Mouse (Mus musculus) layer of hippocampus, postnatal 25 days (tissue): ENCODE measurements around the gene Klf15. TPM values are rescaled to one million over a fixed set of nuclear protein-coding genes. Genes with fewer than 3 reads are reported as not detected.

Experiments
- DNase-seq, 2 experiments: peaks; one replicate each; pipeline ENCODE4 v3.0.0; 2022; ENCODE audit warnings: mixed read lengths in 2 of 2, low spot score in 1 of 2; ENCODE audit errors: extremely low spot score in 1 of 2
- total RNA-seq, 2 experiments: library from RNA; stranded (reverse); gene quantifications; 2 replicates each; pipeline ENCODE4 v1.2.3; 2021

Gene Klf15
- total RNA-seq, 2 experiments from 2014 or later = 22.3 to 31.5 TPM

DNA sequence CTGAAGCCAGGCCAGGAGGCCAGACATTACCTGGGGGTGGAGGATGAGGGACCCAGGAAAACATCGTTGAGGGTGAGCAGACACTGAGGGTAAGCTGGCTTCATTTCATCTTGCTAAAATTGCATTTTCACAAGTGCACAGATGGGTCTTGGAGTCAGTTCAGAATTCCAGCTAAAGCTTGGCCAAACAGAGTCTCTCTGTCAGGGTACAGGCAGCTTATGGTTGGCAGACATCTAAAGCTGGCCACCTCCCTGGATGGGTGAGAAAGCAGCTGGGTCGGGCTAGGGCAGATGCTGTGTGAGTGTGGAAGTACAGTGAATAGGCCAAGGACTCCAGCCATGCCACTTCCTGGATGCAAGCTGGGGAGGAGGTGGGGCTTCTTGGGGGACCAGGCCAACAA, 28.6 kb downstream of the Klf15 start:
- DNase-seq = no peak

DNA sequence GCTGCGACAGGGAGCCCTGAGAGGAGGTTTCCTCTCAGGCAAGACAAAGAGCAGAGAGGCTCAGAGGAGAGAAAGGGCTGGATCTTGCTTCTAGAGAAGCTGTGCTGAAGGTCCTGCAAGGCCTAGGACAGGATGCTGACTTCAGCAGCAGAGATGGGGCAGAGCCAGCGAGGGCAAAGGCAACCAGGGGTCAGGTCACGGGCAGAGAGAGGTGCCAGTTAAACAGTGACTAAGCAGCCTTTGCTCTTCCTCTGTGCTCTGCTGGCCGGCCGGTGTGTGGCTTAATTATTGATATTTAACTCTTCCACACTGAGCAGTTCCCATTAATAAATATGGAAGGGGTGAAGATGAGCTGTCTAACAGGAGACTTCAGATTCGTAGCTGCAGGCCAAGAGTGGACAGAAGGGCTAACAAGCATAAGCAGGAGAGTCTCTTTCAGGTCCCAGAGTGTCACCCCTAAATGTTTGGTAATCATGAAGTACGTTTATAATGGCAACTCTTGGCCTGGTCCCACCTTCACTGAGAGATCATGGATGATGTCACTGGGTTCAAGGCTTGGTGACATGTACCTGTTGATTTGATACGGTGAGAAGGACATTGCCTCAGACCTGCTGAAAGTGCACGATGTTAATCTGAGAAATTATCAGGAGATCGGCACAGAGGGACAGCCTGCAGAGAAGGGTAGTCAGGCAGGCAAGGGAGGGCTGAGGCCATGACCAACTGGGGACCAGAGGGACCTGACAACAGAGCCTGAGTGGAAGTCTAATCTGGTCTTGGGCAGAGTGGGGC, 29.8 kb downstream of the Klf15 start:
- DNase-seq = no peak

DNA sequence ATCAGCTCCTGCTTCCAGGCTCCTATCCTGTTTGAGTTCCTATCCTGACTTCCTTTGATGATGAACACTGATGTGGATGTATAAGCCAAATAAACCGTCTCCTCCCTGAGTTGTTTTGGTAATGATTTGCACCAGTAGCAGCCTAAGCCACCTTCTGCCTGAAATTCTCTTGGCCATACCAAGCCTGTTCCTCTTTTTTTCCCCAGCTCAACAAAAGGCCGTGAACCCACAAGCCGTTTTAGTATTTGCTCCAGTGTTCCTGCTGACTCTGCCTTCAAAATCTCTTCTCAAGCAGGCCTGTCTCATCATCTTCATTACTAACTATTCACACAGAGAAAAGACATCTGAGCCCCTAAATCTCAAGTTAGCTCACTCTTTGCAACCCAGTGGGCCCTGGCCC, 31.8 kb downstream of the Klf15 start:
- DNase-seq = no peak

DNA sequence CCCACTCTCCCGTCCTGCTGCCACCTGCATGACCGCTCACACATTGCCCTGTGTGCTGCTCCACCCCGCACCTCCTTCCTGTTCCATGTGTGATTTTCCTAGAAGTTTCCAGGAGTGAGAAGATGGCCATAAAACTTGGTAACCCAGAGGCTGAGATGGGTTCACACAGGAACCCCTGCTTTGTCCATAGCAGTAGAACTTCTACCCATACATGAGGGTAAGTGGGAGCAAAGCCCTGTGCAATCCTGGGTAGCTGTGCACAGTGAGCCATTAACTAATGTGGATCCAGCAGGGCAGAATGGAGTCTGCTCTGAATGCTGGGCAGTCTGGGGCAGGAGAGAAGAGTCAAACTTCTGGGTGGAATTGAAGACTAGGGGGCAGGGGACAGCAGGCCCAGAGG, 32.2 kb downstream of the Klf15 start:
- DNase-seq = no peak

DNA sequence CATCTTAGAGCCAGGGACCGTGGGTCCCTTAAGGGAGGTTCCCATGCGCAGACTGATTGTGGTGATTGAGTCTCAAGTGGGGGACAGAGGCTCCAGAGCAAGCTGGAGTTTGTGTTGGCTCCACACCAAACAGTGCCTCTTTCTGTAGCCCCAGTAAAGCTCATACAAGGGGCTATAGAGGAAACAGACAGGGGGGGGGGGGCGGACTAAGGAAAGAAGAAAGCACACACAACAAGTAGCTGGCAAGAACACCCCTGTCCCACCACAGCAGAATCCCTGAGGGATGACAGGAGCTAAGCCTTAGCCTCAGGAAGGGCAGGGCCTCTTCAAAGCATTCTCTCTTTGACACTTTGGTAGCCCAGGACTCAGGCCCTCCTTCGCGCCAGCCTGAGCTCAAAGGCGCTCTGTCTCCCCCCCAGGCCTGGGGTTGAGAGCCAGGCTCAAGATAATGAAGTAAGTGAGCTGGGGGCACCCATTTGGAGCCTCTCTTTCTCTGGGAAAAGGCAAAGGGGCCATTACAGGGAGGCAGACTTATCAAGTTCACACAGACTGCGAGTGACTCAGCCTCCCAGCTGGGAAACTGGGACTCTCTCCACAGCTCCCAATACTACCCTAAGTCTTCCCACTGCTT, 33.0 kb downstream of the Klf15 start:
- DNase-seq = no peak

DNA sequence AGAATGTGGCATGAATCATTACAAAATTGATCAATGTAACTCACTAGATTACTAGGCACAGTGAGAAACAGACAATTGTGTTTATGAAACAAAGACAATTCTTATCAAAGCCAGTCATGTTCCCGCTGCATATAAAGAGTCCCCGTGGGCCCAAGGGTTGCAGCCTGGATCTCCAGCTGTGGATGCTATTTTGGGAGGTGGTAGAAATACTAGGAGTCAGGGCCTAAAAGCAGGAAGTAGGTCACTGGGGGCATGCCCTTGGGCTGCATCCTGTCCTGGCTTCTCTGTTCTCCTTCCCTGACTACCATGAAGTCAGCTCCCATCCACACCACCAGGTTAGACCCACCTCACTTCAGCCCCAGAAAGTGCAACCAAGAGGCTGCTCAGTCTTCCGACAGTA, 33.8 kb downstream of the Klf15 start:
- no peak for DNase-seq

DNA sequence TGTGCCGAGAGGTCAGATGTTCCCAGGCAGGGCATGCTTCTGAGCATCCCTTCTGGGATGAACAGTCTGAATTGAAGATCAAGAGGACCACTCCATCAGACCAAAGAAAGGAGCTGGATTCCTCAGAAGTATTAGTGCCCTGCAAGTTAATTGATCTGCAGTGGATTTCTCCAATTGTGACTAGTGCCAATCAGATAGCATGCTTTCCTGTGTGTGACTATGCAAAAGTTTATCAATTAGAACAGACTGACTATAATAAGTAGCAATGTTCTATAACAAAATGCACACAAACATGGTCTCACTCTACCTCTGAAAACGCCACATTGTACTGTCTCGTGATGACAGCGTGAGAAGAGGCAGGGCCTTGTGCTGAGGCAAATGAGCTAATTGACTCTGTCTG, 37.1 kb downstream of the Klf15 start:
- DNase-seq = no peak

DNA sequence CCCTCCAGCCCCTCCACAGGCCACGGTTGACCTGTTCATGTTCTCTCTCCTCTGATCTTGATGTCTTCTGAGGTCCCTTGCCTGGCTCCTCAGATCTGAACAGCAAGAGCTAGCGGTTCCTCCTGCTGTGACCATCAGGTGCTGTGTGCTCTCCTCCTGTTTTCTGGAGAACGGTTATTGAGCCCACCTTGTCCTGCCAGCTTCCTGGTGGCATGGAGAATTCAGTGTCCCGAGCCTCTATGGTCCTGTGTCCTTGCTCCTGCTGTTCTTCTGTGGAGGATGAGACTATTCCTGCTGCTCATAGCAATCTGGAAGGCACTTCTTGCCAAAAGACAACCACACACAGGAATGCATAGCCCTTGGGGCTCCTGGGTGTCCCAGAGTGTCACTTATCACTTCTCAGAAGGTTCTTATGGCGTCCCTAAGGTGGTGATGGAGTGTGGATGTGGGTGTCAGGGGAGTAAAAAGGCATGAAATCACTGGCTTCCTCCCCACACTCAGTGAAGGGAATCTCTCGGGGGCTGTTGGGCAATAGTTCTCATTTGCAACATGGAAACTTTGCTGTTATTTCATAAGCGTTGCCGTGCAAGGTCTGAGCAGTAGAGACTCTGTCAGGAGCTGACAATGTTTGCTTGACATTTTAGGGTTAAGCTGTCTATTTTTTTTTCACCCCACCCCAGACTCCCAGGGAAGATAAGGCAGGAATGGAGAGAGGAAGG, 39.0 kb downstream of the Klf15 start:
- DNase-seq = no peak

DNA sequence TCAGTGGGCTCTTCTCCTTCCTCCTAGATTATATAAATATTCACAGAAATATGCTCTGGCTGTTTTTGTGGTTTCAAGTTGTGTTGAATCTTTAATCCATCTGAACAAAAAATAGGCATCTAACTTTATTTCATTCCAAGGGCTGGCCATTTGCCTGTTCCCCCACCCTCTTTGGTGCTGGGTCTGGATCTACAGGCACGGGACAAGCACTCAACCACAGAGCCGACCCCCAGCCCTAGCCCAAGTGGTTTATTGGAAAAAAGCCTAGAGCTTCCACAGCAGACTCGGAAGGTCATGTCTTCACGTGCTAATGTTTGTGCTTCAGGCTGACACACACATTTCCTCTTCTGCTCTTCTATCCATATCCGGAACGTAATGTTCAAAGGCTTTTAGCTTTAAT, 43.5 kb downstream of the Klf15 start:
- DNase-seq = no peak

DNA sequence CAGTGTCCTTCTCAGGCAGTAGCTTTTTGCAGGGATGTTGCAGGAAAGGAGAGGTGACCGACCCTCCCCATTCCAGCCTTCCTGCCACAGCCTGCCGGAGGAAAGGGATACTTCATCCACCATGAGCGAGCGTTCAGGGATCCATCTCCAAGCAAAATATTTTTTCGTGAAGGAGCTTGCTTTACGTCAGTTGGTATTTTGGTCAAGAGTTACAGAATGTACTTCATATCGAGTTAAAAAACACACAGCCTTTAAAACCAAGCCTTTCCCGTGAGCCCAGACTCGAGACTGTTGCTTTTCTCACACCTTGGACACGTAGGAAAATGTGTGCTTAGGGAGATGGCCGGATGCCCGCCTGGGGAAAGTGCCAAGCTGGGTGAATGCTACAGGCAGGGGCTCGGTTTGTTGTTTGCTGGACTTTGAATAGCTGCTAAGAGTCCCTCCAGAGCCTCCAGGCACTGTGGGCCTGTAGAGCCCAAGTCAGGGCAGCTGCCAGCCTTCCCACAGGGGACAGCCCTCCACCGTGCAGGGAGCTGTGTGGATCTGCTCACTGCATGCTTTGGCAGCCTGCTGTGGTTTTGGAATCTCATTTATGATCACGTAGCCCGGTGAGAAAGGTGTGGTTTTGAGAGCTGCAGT, 44.4 kb downstream of the Klf15 start:
- peak; percentile 62 to 82 for DNase-seq

DNA sequence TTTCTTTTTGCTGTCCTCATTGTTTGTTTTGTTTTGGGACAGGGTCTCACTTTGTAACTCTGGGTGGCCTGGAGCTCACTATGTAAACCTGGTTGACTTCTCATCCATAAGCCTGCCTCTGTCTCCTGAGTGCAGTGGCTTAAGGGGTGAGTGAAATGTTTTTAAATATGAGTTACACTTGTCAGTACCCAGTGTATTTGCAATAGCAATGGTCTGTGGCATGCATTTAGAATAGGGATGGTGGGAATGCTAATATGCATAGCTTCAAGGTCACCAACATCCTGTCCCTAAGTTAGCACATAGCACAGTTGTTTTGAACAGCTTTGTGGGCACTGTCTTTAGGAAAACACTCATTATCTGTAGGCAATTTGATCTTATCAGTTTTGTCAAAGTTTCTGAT, 45.1 kb downstream of the Klf15 start:
- DNase-seq = no peak

DNA sequence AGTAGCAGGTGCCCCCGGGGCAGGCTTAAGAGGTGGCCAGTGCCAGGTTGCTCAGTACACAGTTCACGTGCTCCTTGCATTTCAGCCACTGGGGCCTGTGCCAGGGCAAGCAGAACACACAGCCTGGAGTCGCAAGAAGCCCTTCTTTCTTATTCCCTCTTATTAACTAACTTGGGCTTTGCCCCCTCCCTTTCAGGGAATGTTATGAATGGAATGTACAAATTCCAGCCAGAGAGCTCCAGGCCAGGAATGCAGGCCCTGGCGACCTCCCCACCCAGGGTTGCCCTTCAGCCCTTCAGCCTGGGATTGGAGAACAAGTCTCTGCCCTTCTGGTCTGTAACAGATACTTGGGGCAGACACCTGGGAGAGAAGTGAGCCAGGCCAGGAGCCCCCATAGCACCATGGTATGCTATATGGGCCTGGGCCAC, 45.8 kb downstream of the Klf15 start:
- DNase-seq = peak in 1 of 2 experiments; percentile 21

DNA sequence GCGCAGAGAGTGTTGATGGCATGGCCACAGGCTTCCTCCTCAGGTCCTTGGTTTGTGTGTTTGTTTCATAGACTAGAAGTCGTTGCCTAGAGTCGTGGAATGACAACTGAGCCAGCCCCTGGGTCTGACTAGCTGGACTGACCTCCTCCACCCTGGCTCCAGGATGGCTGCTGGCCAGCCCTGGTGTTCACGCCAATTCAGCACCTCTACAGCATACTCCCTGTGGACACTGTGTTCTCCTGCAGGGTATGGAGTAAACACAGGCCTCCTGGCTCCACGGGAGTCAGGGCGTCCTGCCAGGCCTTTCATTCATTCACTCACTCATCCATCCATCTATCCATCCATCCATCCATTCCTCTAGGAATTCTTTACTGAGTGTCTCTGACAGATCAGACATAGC, 46.7 kb downstream of the Klf15 start:
- peak in 1 of 2 experiments; percentile 22 for DNase-seq

DNA sequence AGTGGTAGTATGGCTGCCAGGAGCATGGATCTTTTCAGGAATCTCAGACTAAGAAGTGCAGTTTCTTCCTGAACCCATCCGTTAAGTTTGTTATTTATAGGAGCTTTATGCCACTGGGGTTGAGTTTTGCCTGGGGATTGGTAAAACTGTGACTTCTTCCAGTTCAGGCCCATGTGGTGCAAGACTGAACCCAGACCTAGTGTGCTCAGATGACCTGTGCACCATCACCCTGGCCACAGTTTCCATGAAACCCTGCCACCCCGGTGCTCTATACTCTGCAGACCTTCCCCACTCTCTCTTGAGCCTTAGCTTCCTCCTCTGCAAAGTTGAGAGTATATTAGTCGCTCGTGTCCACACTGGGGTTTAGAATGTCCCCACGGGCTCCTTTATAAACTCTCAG, 50.0 kb downstream of the Klf15 start:
- no peak for DNase-seq

DNA sequence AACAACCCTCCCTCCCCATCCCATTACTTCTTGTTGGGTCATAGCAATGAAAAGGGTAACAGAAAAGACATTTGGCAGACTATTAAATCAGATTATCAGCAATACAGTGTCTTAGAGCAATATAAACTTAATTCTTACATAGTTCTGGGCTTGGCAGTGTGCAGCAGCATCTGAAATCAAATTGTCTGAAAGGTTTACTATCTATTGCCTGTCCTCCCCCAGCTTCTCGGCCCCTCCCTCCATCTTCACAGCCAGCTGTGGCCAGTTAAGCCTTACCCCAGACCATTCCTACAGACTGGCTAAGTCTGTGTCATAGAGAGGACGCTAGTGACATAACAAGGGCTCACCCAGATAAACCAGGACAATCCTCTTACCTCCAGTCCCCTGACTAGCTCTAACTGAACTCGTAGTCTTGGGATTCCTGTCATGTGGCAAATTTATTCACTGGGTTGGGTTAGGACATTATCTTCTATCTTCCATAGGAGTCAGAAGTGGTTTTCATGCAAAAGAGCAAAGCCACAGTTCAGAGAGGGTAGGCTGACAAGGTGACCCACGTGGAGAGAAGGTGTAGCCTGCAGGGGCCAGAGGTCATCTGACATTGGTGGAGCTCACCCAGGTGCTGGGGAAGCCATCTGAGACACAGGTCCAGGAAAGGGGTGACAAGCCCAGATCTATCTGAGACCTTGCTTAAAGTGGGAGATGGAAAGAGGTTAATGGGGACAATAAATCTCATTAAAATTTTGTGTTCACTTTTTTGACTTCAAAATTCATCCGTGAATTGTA, 50.9 kb downstream of the Klf15 start:
- DNase-seq = no peak

DNA sequence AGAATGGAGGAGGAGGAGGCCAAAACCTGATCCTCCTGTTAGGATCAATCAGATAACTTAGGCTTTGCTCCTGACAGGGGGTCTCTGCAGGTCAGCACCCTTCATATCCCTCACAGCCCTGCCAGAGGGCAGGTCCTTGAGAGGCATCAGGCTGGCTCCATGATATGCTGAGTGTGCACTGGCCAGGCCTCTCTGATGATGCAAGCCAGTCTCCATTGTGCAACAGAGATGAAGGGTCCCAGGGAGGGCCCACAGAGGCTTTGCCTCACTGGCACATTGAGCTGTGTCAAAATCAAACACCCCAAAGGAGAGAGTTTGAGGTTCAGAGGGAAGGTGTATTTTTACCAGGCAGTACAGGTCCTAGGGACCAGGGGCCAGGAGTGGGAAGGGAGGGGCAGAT, 52.0 kb downstream of the Klf15 start:
- no peak for DNase-seq

DNA sequence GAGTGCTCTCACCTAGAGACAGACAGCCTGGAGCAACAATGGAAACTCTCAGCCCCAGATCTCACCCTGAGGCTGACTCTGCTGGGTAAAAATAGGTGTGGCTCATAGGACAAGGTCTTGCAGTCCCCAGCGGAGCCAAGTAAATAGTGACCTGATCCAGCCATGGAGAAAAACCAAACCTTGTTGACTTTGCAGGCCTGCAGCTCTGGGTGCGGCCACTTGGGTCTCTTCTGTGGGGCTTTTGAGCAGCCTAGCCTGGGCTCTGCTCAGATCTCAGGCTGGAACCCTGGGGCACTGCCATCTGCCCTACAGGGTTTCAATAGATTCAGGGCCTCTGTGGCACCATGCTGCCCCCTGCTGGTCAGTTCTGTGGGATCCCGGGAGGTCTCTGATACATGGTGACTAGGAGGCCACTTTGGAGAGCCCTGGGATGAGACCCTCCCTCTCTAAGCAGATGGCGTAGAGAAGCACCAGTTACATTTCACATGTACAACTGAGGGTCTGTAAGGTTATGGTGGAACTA, 52.6 kb downstream of the Klf15 start:
- DNase-seq = peak; percentile 92 to 98

DNA sequence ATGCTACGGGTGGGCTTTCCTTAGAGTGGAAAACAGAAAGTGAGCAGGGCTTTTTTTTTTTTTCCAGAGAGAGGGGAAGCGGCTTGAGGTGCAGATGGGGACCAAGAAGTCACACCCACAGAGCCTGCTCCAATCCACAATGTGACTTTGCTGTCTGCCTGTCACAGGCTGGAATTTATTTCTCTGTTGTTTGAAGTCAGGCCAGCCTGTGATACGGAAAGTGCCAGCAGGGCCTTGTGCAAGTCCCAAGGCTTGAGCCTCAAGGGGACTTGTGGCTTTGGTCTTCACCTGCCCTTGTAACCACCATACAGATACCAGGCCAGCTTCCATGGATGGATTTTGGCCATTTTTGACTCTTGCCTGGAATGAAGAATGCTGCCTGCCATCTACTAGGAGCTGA, 56.5 kb downstream of the Klf15 start:
- no peak for DNase-seq

DNA sequence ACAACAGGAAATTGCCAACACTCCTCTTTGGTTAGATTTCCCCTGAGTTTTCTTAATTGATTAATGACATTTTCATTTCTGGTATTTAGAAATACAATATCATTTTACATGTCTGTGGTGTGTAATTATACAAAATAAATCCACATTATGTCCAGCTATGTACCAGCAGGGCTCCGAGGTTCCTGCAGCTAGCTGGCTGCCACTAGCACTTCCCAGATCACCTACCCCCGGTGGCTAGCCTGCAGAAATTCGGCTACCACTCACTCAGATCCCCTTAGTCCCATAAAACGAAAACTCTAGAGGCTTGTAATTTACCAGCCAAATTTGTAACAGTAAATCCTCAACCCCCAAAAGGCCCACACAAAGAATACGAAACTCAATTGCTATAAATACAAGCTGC, 57.0 kb downstream of the Klf15 start:
- no peak for DNase-seq
